Mouse (Mus musculus): Measurements from ENCODE around the gene Acsf3. TPM values are rescaled to one million over a fixed set of nuclear protein-coding genes. Genes with fewer than 3 reads are reported as not detected.

Acsf3 gene
- total and polyA plus RNA-seq, 3 experiments: 17.8 to 37.2 TPM; not detected in 1

- TF ChIP-seq USF2 (IDR thresholded peaks at IDR 0.05; ENCODE audit: borderline replicate concordance in 1 of 2, insufficient read depth in 1 of 2, low read depth in 1 of 2, low read length in 2 of 2) (no peak), GATA1 (IDR thresholded peaks at IDR 0.05; ENCODE audit: low read depth, low read length) (peak; percentile 87), MAZ (IDR thresholded peaks at IDR 0.05; ENCODE audit: low read depth, low read length) (peak; percentile 91; the same call in 1 of the 2 replicates), CHD2 (IDR thresholded peaks at IDR 0.05; ENCODE audit: low read length) (no peak), POLR2AphosphoS5 (IDR thresholded peaks at IDR 0.05; ENCODE audit: borderline replicate concordance, low read depth, low read length) (no peak), MYB (IDR thresholded peaks at IDR 0.05; ENCODE audit: low read depth, low read length) (peak; percentile 70), ZKSCAN1 (IDR thresholded peaks at IDR 0.05; ENCODE audit: low read depth, low read length) (no peak), KAT2A (conservative IDR thresholded peaks at IDR 0.05; ENCODE audit: low read depth, low read length) (no peak; the same call in 1 of the 2 replicates), MXI1 (IDR thresholded peaks at IDR 0.05; ENCODE audit: low read depth, low read length) (peak; percentile 43; the same call in 1 of the 2 replicates), GABPA (IDR thresholded peaks at IDR 0.05; ENCODE audit: low read depth, low read length) (no peak), POLR2A (IDR thresholded peaks at IDR 0.05; ENCODE audit: control insufficient read depth in 1 of 2, insufficient read depth in 1 of 2, low read depth in 1 of 2, low read length in 2 of 2, poor library complexity in 1 of 2) (peak in 1 of 2 experiments; percentile 50; a peak in 2 of 4 replicates), E2F4 (IDR thresholded peaks at IDR 0.05; ENCODE audit: borderline replicate concordance, low read depth, low read length) (no peak), MAX (IDR thresholded peaks at IDR 0.05; ENCODE audit: low read length) (no peak; the same call in 1 of the 2 replicates), ZNF384 (IDR thresholded peaks at IDR 0.05; ENCODE audit: low read depth, low read length) (no peak), ETS1 (IDR thresholded peaks at IDR 0.05; ENCODE audit: low read depth, low read length) (peak; percentile 64), MYC (IDR thresholded peaks at IDR 0.05; ENCODE audit: low read depth, low read length) (0 out of 2 replicates have a peak, but pooled peaks have one; percentile 65), RCOR1 (IDR thresholded peaks at IDR 0.05; ENCODE audit: low read depth, low read length) (0 out of 2 replicates have a peak, but pooled peaks have one; percentile 21), POLR2AphosphoS2 (IDR thresholded peaks at IDR 0.05; ENCODE audit: low read length) (peak; percentile 40; the same call in 1 of the 2 replicates)
Measured at GRCm38 (mm10) chr8:122767229-122767628, 8.1 kb upstream of the Acsf3 start (continued).

GRCm38 (mm10) chr8:122769251-122770058, 5.8 kb upstream of the Acsf3 start:
- H3K4me1 ChIP-seq (ENCODE audit: control insufficient read depth in 1 of 2, insufficient read depth in 2 of 2, low read length in 2 of 2): peaks cover 29 to 42% of the 10 kb centered on the region in 2 experiments
- TF ChIP-seq TAL1 (IDR thresholded peaks at IDR 0.05; ENCODE audit: low read length) (no peak), MAX (IDR thresholded peaks at IDR 0.05; ENCODE audit: low read length) (no peak), ZC3H11A (IDR thresholded peaks at IDR 0.05; ENCODE audit: low read depth, low read length) (no peak)
- no peak overlapping the region for H3K27ac ChIP-seq (ENCODE audit: control insufficient read depth, low read depth, low read length)
- H3K36me3 ChIP-seq (ENCODE audit: control insufficient read depth in 1 of 2, insufficient read depth in 2 of 2, low read length in 2 of 2): peaks cover 0 to 37% of the 10 kb centered on the region in 2 experiments; a peak in 2 of 4 replicates
- H3K9ac ChIP-seq (ENCODE audit: control insufficient read depth, low read depth, low read length, poor library complexity, severe bottlenecking): no peak overlapping the region
- no peak overlapping the region for H3K4me3 ChIP-seq (ENCODE audit: control insufficient read depth in 1 of 2, insufficient read depth in 1 of 2, low read depth in 2 of 2, low read length in 2 of 2)
- no peaks in the 10 kb centered on the region for H3K9me3 ChIP-seq (replicated peaks; ENCODE audit: insufficient read depth, low read length)
- no peak for DNase-seq (ENCODE audit: low read depth, low spot score)
- no peaks in the 10 kb centered on the region for H3K79me2 ChIP-seq (ENCODE audit: control insufficient read depth, insufficient read depth, low read length, poor library complexity)
- no peaks in the 10 kb centered on the region for H3K27me3 ChIP-seq (ENCODE audit: control insufficient read depth in 1 of 2, insufficient read depth in 2 of 2, low read length in 2 of 2)

All from MEL (cell line).